Mouse (Mus musculus): Measurements from ENCODE around the gene Ptpn6.

GRCm38 (mm10) chr6:124724472-124724871, 14.0 kb downstream of the Ptpn6 start:
- no peak for TF ChIP-seq POLR2A (IDR thresholded peaks at IDR 0.05; ENCODE audit: low read depth, low read length)
- no peak for TF ChIP-seq CTCF (IDR thresholded peaks at IDR 0.05; ENCODE audit: extremely low read depth, insufficient read depth, insufficient read length, insufficient replicate concordance)

Measured in spleen, adult 2 months (tissue).